Mouse (Mus musculus): ENCODE data around the gene Tlk1.

DNA sequence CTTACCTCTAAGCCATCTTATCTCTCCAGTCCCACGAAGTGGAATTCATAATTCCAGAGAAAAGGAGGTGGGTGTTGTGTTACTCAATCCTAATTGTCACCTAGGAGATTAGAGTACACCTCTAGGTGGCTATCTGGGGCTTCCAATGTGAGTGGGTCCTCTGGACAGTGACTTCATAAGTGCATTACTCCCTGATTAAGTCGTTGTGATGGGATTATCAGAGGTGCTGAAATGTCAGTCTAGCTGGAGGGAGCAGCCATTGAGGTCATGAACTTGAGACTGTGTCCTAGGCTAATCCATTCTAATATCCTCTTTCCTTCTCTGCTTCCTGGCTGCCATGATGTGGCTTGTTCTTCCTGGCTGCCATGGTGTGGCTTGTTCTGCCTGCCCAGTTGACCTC is 155.6 kb downstream of the Tlk1 start:
- TF ChIP-seq CTCF (conservative IDR thresholded peaks at IDR 0.05; ENCODE audit: insufficient read depth, insufficient read length, low read depth, low read length): no peak
- TF ChIP-seq POLR2A (IDR thresholded peaks at IDR 0.05; ENCODE audit: low read depth, low read length): no peak
